Mouse (Mus musculus) C2C12 (cell line): ENCODE data around the gene Ssty1.
"Not testable (repeated sequence)": the region's sequence is repeated elsewhere in the genome, so short reads cannot be mapped to it uniquely, and the experiment has no call there.

ENCODE experiments used
- CTCF ChIP-seq: IDR thresholded peaks from one replicate; pipeline ENCODE4 v1.5.1; 2011; ENCODE audit not compliant: control insufficient read depth, insufficient read depth, insufficient read length
- USF1 ChIP-seq: IDR thresholded peaks from one replicate; pipeline ENCODE4 v1.6.1; 2011; ENCODE audit warnings: low read depth, mild to moderate bottlenecking, control low read depth, moderate library complexity

DNA sequence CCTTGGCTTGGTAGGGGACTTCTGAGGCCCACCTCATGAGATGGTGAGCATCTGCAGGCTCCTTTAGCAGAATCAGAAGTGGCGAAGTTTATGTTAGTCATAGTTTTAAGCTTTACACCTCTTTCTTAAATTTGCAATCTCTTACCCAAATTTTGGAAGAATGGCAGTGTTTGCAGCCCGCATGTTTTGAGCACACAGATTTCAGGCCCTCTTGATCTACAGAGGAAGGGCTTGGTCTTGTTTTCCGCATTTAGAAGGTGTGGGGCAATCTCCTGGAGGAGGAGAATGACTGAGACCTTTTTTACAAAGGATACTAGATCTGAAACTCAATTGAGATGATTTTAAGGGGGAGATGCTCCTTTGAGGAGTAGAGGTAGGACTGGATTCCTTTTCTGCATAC, 27.2 kb upstream of the Ssty1 start, which contains the start of gene Gm21764:
- not testable (repeated sequence) for TF ChIP-seq USF1, CTCF
